In genomic region chr11:21570109-21570474, GRCm38 (mm10) we compare ENCODE assay signal across 8 mouse cellular contexts. TPM values are rescaled to one million over a fixed set of nuclear protein-coding genes. Genes with fewer than 3 reads are reported as not detected.
DNase-seq lines count a peak whose midpoint lies in the region; ATAC-seq and TF ChIP-seq lines count a peak whose summit lies in the region.

No protein-coding gene starts in this region.

- no peak for ATAC-seq in heart, embryonic 16.5 days (replicated peaks; ENCODE audit: extremely low read depth, insufficient read depth, low FRiP score)
- no peak for ATAC-seq in limb, embryonic 13.5 days (ENCODE audit: low FRiP score, low read depth)
- no peak for ATAC-seq in stomach, embryonic 16.5 days (ENCODE audit: insufficient read depth, low FRiP score)
- ATAC-seq in frontal cortex, adult (ENCODE audit: low TSS enrichment): no peak

- H3K36me3 ChIP-seq in liver, adult 2 months (ENCODE audit: control insufficient read depth, insufficient read depth, low read length): peaks cover 17% of the 10 kb centered on the region
- peaks cover 15% of the 10 kb centered on the region for H3K36me3 ChIP-seq in heart, embryonic 16.5 days (ENCODE audit: control insufficient read depth, insufficient read depth)
- peaks cover 11% of the 10 kb centered on the region for H3K36me3 ChIP-seq in limb, embryonic 13.5 days
- no peaks in the 10 kb centered on the region for H3K36me3 ChIP-seq in stomach, embryonic 16.5 days (ENCODE audit: control insufficient read depth, insufficient read depth, low read length)

- TF ChIP-seq POLR2A in liver, adult 2 months (IDR thresholded peaks at IDR 0.05; ENCODE audit: extremely low read depth, insufficient read depth, low read length): no peak

- H3K27ac ChIP-seq in liver, adult 2 months (replicated peaks; ENCODE audit: insufficient read depth, low read depth, low read length): peak overlapping the region; percentile 56; the same call in 1 of the 2 replicates
- peak overlapping the region; percentile 98 for H3K27ac ChIP-seq in heart, embryonic 16.5 days (ENCODE audit: low read length)
- no peak overlapping the region for H3K27ac ChIP-seq in limb, embryonic 13.5 days
- H3K27ac ChIP-seq in stomach, embryonic 16.5 days (ENCODE audit: low read length): peak overlapping the region; percentile 60

- peak; percentile 48 for DNase-seq in liver, adult 2 months (ENCODE audit: extremely low read depth, low read depth, low spot score)
- DNase-seq in liver: no peak
- DNase-seq in layer of hippocampus, postnatal 14 days (ENCODE audit: low spot score in 2 of 2): no peak
- no peak for DNase-seq in lung, adult 18-20 months

- H3K27me3 ChIP-seq in liver, adult 2 months (ENCODE audit: control insufficient read depth, insufficient read depth, low read length): no peaks in the 10 kb centered on the region
- H3K27me3 ChIP-seq in heart, embryonic 16.5 days (ENCODE audit: control insufficient read depth, insufficient read depth, low read length): no peaks in the 10 kb centered on the region
- no peaks in the 10 kb centered on the region for H3K27me3 ChIP-seq in limb, embryonic 13.5 days
- H3K27me3 ChIP-seq in stomach, embryonic 16.5 days (ENCODE audit: control insufficient read depth, insufficient read depth, low read length): no peaks in the 10 kb centered on the region

- H3K4me3 ChIP-seq in liver, adult 2 months (ENCODE audit: insufficient read depth, low read depth, low read length): peak overlapping the region; percentile 94
- peak overlapping the region; percentile 51 for H3K4me3 ChIP-seq in heart, embryonic 16.5 days (ENCODE audit: low read length)
- H3K4me3 ChIP-seq in limb, embryonic 13.5 days: no peak overlapping the region; the same call in 1 of the 2 replicates
- peak overlapping the region; percentile 23 for H3K4me3 ChIP-seq in stomach, embryonic 16.5 days (replicated peaks; ENCODE audit: low read length)

- no peaks in the 10 kb centered on the region for H3K9me3 ChIP-seq in heart, embryonic 16.5 days (replicated peaks; ENCODE audit: control insufficient read depth, low read length)
- no peaks in the 10 kb centered on the region for H3K9me3 ChIP-seq in limb, embryonic 13.5 days
- no peaks in the 10 kb centered on the region for H3K9me3 ChIP-seq in stomach, embryonic 16.5 days (replicated peaks; ENCODE audit: control insufficient read depth, low read length)

- H3K79me2 ChIP-seq in liver, adult 2 months (ENCODE audit: control insufficient read depth, insufficient read depth, low read length): peaks cover 7% of the 10 kb centered on the region; the same call in 1 of the 2 replicates

- 14% methylated on average over 2 of the region's 2 CpGs for WGBS in liver, adult 2 months
- WGBS in heart, embryonic 16.5 days: 51% methylated on average over 2 of the region's 2 CpGs
- 69% methylated on average over 2 of the region's 2 CpGs for WGBS in limb, embryonic 13.5 days
- WGBS in stomach, embryonic 16.5 days: 70% methylated on average over 2 of the region's 2 CpGs

- H3K9ac ChIP-seq in liver, adult 2 months (ENCODE audit: low read depth, low read length): peak overlapping the region; percentile 55
- H3K9ac ChIP-seq in heart, embryonic 16.5 days (ENCODE audit: low read length): peak overlapping the region; percentile 96
- H3K9ac ChIP-seq in limb, embryonic 13.5 days: peak overlapping the region; percentile 51
- peak overlapping the region; percentile 46 for H3K9ac ChIP-seq in stomach, embryonic 16.5 days (ENCODE audit: low read length)

- TF ChIP-seq CTCF in liver, adult 2 months (IDR thresholded peaks at IDR 0.05; ENCODE audit: low read depth, low read length): no peak

- H3K4me2 ChIP-seq in heart, embryonic 16.5 days (ENCODE audit: low read depth, low read length): peak overlapping the region; percentile 69
- H3K4me2 ChIP-seq in limb, embryonic 13.5 days (replicated peaks): peak overlapping the region; percentile 38
- H3K4me2 ChIP-seq in stomach, embryonic 16.5 days (ENCODE audit: low read depth, low read length): peak overlapping the region; percentile 46

- peaks cover 21% of the 10 kb centered on the region for H3K4me1 ChIP-seq in liver, adult 2 months (ENCODE audit: control insufficient read depth, insufficient read depth, low read length)
- peaks cover 37% of the 10 kb centered on the region for H3K4me1 ChIP-seq in heart, embryonic 16.5 days (ENCODE audit: control insufficient read depth, insufficient read depth, low read length)
- peaks cover 35% of the 10 kb centered on the region for H3K4me1 ChIP-seq in limb, embryonic 13.5 days
- H3K4me1 ChIP-seq in stomach, embryonic 16.5 days (ENCODE audit: control insufficient read depth, insufficient read depth, low read length): peaks cover 20% of the 10 kb centered on the region

RNA-seq across cellular contexts. Expression of gene Wdpcp, which starts 1.9 kb away (rescaled TPM):
- 4.8 TPM in 2 replicates for total RNA-seq in liver, adult 2 months (2014; rRNA removed)
- 0.94 and 1.8 TPM in 2 replicates for polyA plus RNA-seq in liver, adult 2 months (2012; rRNA removed)
- 7.4 and 7.8 TPM in 2 replicates for polyA plus RNA-seq in heart, embryonic 16.5 days (2015; fragmentation: Nextera tagmentation; extraction: Ambion mirVana)
- polyA plus RNA-seq in limb, embryonic 13.5 days (2015; fragmentation: Nextera tagmentation; extraction: Ambion mirVana): 9.3 and 10.0 TPM in 2 replicates
- 8.9 and 9.2 TPM in 2 replicates for polyA plus RNA-seq in stomach, embryonic 16.5 days (2015; fragmentation: Nextera tagmentation; extraction: Ambion mirVana)
- 10 to 100 TPM; 12.0 to 12.3 TPM for total RNA-seq in layer of hippocampus, postnatal 14 days (2021)

RNA-seq across cellular contexts. Expression of gene Mdh1, which starts 2.1 kb away (rescaled TPM):
- 1,388 and 1,668 TPM in 2 replicates for total RNA-seq in liver, adult 2 months (2014; rRNA removed)
- polyA plus RNA-seq in liver, adult 2 months (2012; rRNA removed): 356 and 394 TPM in 2 replicates
- polyA plus RNA-seq in heart, embryonic 16.5 days (2015; fragmentation: Nextera tagmentation; extraction: Ambion mirVana): 2,007 and 2,061 TPM in 2 replicates
- polyA plus RNA-seq in limb, embryonic 13.5 days (2015; fragmentation: Nextera tagmentation; extraction: Ambion mirVana): 366 and 374 TPM in 2 replicates
- polyA plus RNA-seq in stomach, embryonic 16.5 days (2015; fragmentation: Nextera tagmentation; extraction: Ambion mirVana): 443 and 498 TPM in 2 replicates
- total RNA-seq in layer of hippocampus, postnatal 14 days (2021): 100 to 1,000 TPM; 679 to 693 TPM

Comparison
In these comparisons a context has a peak if more than half of its experiments do, and no peak if none do; other contexts are left out.
1. H3K9ac ChIP-seq: peak in every context shown above with its lines; median percentile 96 in heart, embryonic 16.5 days; 55 in liver, adult 2 months; 51 in limb, embryonic 13.5 days; 46 in stomach, embryonic 16.5 days.